Mouse (Mus musculus): Measurements from ENCODE around the gene Tmem184b. TPM values are rescaled to one million over a fixed set of nuclear protein-coding genes. Genes with fewer than 3 reads are reported as not detected.

Gene Tmem184b
- total and polyA plus RNA-seq, 3 experiments = 7.1 to 42.7 (median 21.1) TPM

- TF ChIP-seq POLR2A (IDR thresholded peaks at IDR 0.05; ENCODE audit: low read depth, low read length) (peak; percentile 70), MAFK (IDR thresholded peaks at IDR 0.05; ENCODE audit: insufficient replicate concordance, low read length) (no peak), TCF12 (IDR thresholded peaks at IDR 0.05; ENCODE audit: low read depth, low read length) (peak; percentile 56; the same call in 1 of the 2 replicates), NELFE (IDR thresholded peaks at IDR 0.05; ENCODE audit: low read depth, low read length) (no peak; the same call in 1 of the 2 replicates), UBTF (IDR thresholded peaks at IDR 0.05; ENCODE audit: low read depth, low read length) (no peak), MAX (IDR thresholded peaks at IDR 0.05; ENCODE audit: low read length) (peak; percentile 51; the same call in 1 of the 2 replicates), SIN3A (IDR thresholded peaks at IDR 0.05; ENCODE audit: low read length) (peak; percentile 82), SMC3 (IDR thresholded peaks at IDR 0.05; ENCODE audit: low read depth, low read length) (peak; percentile 63), ZC3H11A (IDR thresholded peaks at IDR 0.05; ENCODE audit: low read depth, low read length) (no peak; the same call in 1 of the 2 replicates), IRF4 (IDR thresholded peaks at IDR 0.05; ENCODE audit: low read depth, low read length) (peak; percentile 47; the same call in 1 of the 2 replicates), MXI1 (IDR thresholded peaks at IDR 0.05; ENCODE audit: low read depth, low read length) (no peak; the same call in 1 of the 2 replicates), JUND (conservative IDR thresholded peaks at IDR 0.05; ENCODE audit: low read depth, low read length) (no peak), E2F4 (IDR thresholded peaks at IDR 0.05; ENCODE audit: insufficient replicate concordance, low read depth, low read length) (no peak), NRF1 (IDR thresholded peaks at IDR 0.05; ENCODE audit: low read depth, low read length) (peak; percentile 23; the same call in 1 of the 2 replicates)
Measured at GRCm38 (mm10) chr15:79396736-79397135, 6.6 kb downstream of the Tmem184b start (continued).

- H3K4me2 ChIP-seq (ENCODE audit: insufficient read depth, low read depth, poor library complexity, severe bottlenecking) = no peak overlapping the region
Measured at GRCm38 (mm10) chr15:79395281-79395680, 8.1 kb downstream of the Tmem184b start.

GRCm38 (mm10) chr15:79394842-79395241 is 8.5 kb downstream of the Tmem184b start:
- in situ Hi-C loops (cut with MboI; ENCODE audit: low pct_ligation_motif_present, low pct_unique_long_range_greater_than_20kb, low sequenced_read_pairs) = no loop called here
- Histone ChIP-seq H3K36me3 (replicated peaks in 1 of 2; ENCODE audit: control insufficient read depth in 1 of 2, insufficient read depth in 1 of 2, low read length in 1 of 2) (peaks cover 9 to 81% of the 10 kb centered on the region in 2 experiments), H3K9me3 (replicated peaks; ENCODE audit: low read length) (no peaks in the 10 kb centered on the region), H3K79me2 (replicated peaks; ENCODE audit: control insufficient read depth, extremely low read depth, insufficient read depth, poor library complexity, severe bottlenecking) (peaks cover 19% of the 10 kb centered on the region), H3K4me1 (ENCODE audit: control insufficient read depth in 1 of 2, insufficient read depth in 2 of 2) (peaks cover 11 to 53% of the 10 kb centered on the region in 2 experiments), H3K4me3 (replicated peaks in 1 of 3; ENCODE audit: low read depth in 2 of 3, low read length in 2 of 3, poor library complexity in 1 of 3) (no peak overlapping the region), H3K27me3 (replicated peaks) (no peaks in the 10 kb centered on the region), H3K27ac (ENCODE audit: insufficient read depth, low read depth) (no peak overlapping the region), H3K9ac (ENCODE audit: insufficient read depth, low read depth) (no peak overlapping the region), H3K4me2 (ENCODE audit: insufficient read depth, low read depth, poor library complexity, severe bottlenecking) (no peak overlapping the region)
- TF ChIP-seq KAT2A (IDR thresholded peaks at IDR 0.05; ENCODE audit: insufficient replicate concordance, low read length) = no peak
- TF ChIP-seq CHD1 (IDR thresholded peaks at IDR 0.05; ENCODE audit: low read depth, low read length) = no peak
- TF ChIP-seq RCOR1 (conservative IDR thresholded peaks at IDR 0.05; ENCODE audit: low read depth, low read length) = no peak
- TF ChIP-seq HCFC1 (IDR thresholded peaks at IDR 0.05; ENCODE audit: low read depth, low read length) = no peak
- DNase-seq (ENCODE audit: extremely low read depth) = no peak
- dilution Hi-C loops (cut with MboI; ENCODE audit: extremely low pct_ligation_motif_present, extremely low pct_unique_long_range_greater_than_20kb, low sequenced_read_pairs) = no loop called here

More at GRCm38 (mm10) chr15:79395281-79395680, 8.1 kb downstream of the Tmem184b start:
- DNase-seq (ENCODE audit: extremely low read depth) = no peak
- Histone ChIP-seq H3K36me3 (replicated peaks in 1 of 2; ENCODE audit: control insufficient read depth in 1 of 2, insufficient read depth in 1 of 2, low read length in 1 of 2) (peaks cover 9 to 79% of the 10 kb centered on the region in 2 experiments), H3K27ac (ENCODE audit: insufficient read depth, low read depth) (no peak overlapping the region), H3K79me2 (replicated peaks; ENCODE audit: control insufficient read depth, extremely low read depth, insufficient read depth, poor library complexity, severe bottlenecking) (peaks cover 22% of the 10 kb centered on the region), H3K4me1 (ENCODE audit: control insufficient read depth in 1 of 2, insufficient read depth in 2 of 2) (peaks cover 13 to 53% of the 10 kb centered on the region in 2 experiments), H3K9me3 (replicated peaks; ENCODE audit: low read length) (no peaks in the 10 kb centered on the region), H3K27me3 (replicated peaks) (no peaks in the 10 kb centered on the region), H3K4me3 (replicated peaks in 1 of 3; ENCODE audit: low read depth in 2 of 3, low read length in 2 of 3, poor library complexity in 1 of 3) (no peak overlapping the region), H3K9ac (ENCODE audit: insufficient read depth, low read depth) (no peak overlapping the region)
- in situ Hi-C loops (cut with MboI; ENCODE audit: low pct_ligation_motif_present, low pct_unique_long_range_greater_than_20kb, low sequenced_read_pairs) (no loop called here), dilution Hi-C loops (cut with MboI; ENCODE audit: extremely low pct_ligation_motif_present, extremely low pct_unique_long_range_greater_than_20kb, low sequenced_read_pairs) (no loop called here)
- TF ChIP-seq MXI1 (IDR thresholded peaks at IDR 0.05; ENCODE audit: low read depth, low read length) = no peak
- TF ChIP-seq MYC (IDR thresholded peaks at IDR 0.05; ENCODE audit: low read depth, low read length) = no peak
- no peak for TF ChIP-seq MAX (IDR thresholded peaks at IDR 0.05; ENCODE audit: low read length)
- no peak for TF ChIP-seq TBP (conservative IDR thresholded peaks at IDR 0.05; ENCODE audit: low read depth, low read length)
- no peak for TF ChIP-seq RCOR1 (conservative IDR thresholded peaks at IDR 0.05; ENCODE audit: low read depth, low read length)
- TF ChIP-seq KAT2A (IDR thresholded peaks at IDR 0.05; ENCODE audit: insufficient replicate concordance, low read length) = no peak
- no peak for TF ChIP-seq USF1 (IDR thresholded peaks at IDR 0.05; ENCODE audit: low read depth, low read length)
- no peak for TF ChIP-seq MEF2A (IDR thresholded peaks at IDR 0.05; ENCODE audit: borderline replicate concordance, low read depth, low read length)
- no peak for TF ChIP-seq POLR2A (IDR thresholded peaks at IDR 0.05; ENCODE audit: low read depth, low read length)
- TF ChIP-seq USF2 (conservative IDR thresholded peaks at IDR 0.05; ENCODE audit: low read depth, low read length) = no peak
- TF ChIP-seq JUN (IDR thresholded peaks at IDR 0.05; ENCODE audit: insufficient read depth, low read depth, low read length) = no peak
- TF ChIP-seq ZMIZ1 (IDR thresholded peaks at IDR 0.05; ENCODE audit: low read depth, low read length) = no peak
